Mouse (Mus musculus) embryo, embryonic 11 days (tissue): ENCODE results near the gene Nod2.
"Not testable (repeated sequence)": the region's sequence is repeated elsewhere in the genome, so short reads cannot be mapped to it uniquely, and the experiment has no call there.

Experiments
- DNase-seq: peaks from one replicate; pipeline ENCODE4 v3.0.0-alpha.2; 2015

The Nod2 gene

GRCm38 (mm10) chr8:88633343-88633765 lies 13.8 kb upstream of the Nod2 start:
- DNase-seq = no peak

- DNase-seq = no peak
Measured at GRCm38 (mm10) chr8:88635474-88636397, 11.4 kb upstream of the Nod2 start, which contains the start of gene Snx20. Snx20 (minus strand) TSS chr8:88636128.

DNA sequence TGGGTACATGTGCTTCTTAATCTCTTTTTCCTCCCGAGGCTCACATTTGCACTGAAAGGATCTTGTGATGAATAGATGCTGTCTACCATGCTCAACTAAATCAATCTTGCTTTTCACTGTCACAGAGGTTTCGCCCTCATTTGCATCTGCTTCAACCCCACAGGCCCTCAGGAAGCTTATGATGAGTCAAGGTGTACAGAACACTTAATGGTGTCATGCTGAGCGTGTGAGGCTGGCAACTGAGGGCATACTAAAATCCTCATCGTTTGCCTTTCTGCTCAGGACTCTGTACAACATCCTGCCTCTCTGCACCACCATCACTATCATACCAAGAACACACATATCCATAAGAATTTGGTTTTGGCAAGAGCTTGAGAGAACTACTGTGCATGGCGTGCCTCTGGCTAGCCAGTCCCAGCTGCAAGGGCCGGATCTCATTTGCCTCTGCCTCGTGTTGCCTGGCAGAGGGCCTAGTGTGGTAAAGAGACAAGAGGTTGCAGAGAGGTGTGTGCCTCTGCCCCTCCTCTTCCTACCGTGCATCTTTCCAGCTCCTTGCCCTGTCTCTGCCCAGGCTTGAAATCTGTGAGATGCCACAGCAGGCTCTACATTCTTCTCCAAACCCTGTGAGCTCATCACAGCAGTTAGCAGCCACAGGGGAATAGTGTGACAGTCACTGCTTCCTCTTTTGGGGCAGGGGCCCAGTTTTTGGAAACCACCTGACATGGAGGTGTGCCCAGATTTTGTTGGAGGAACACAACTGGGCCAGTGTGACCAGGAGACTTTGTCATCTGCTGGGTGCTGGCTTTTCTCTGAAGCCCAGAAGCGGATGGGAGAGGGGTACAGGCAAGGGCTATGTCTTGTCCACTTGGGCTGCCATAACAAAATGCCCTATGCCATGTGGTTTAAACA lies 9.8 kb upstream of the Nod2 start:
- no peak for DNase-seq

- no peak for DNase-seq
Measured at GRCm38 (mm10) chr8:88638908-88639307, 8.2 kb upstream of the Nod2 start.

DNA sequence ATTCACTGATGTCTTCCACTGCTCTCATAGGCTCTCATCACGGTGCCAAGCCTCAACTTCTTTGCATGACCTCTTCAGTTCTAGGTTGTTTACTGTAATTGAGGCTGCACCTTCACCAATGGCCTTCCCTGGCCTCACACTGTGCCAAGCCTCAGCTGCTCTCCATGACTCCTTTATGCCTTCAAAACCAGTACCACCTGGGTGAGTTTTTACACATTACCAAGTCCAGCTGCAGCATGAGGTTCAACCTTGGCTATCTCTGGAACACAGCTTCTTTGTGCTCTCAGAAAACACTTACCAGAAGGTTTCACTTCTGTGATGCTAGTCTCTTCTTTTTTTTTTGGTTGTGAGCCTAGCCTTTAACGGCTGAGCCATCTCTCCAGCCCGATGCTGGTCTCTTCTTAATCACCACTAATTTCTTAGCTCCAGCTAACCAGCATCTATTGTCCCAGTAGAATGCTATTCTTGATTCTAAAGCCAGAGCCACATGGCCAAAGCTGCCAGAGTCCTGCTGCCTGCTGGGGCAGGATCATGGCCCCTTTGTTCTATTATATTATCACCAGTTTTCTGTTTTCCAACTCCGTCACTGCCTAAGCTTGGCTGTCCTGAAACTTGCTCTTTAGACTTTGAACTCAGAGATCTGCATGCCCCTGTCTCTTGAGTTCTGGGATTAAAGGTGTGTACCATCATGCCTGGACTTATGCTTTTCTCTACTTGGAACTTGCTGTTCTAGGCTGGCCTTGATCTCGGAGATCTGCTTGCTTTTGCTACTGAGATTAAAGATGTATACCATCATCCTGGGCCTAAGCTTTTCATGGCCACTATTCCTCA lies 4.2 kb upstream of the Nod2 start:
- DNase-seq = no peak

DNA sequence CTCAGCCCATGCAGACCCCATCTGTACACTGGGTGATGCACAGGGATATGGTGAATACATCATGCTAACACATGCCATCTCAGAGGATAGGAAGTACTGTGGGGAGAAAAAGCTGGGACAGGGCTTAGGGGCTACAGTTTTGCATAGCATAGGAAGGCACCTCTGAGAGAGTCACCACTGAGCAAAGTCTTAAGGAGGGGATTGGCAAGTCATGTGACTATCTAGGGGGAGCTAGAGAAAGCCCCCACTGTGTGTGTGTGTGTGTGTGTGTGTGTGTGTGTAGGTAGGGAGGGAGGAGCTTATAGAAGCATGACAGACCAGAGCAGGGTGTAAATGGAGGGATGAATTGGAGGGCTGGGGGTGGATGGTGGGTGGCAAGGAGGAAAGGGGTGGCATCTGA lies 1.2 kb downstream of the Nod2 start:
- no peak for DNase-seq

- no peak for DNase-seq
Measured at GRCm38 (mm10) chr8:88650016-88650708, 3.0 kb downstream of the Nod2 start.

DNA sequence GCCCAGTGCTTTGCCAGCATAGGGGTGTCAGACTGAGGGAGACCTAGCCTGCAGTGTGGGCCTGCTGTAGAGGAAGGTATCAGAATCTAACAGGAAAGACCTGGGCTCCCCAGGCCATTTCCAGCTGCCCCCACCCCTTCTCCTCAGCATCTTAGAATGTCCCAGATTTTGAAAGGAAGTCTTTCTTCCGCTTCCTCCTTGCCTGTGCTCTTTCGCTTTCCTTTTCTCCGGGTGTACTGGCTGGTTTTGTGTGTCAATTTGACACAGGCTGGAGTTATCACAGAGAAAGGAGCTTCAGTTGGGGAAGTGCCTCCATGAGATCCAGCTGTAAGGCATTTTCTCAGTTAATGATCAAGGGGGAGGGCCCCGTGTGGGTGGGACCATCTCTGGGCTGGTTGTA lies 4.0 kb downstream of the Nod2 start:
- not testable (repeated sequence) for DNase-seq

DNA sequence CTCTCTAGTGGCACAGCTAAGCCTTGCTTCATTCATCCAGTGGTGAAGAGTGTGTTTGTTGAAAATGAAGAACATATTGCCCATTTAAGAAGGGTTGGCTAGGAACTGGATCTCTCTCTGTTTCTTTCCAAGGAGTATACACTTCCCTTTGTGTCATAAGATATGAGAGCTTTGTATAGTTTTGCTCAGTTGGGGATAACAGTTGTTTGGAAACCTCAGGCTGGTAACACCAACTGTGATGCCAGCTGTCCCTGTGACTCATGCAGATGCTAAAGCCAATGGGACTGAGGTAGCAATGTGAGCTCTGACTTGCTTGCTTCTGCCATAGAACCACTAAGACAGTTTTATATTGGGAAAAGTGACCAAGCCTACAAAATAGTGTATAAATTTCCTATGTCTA lies 8.2 kb downstream of the Nod2 start:
- DNase-seq = no peak

DNA sequence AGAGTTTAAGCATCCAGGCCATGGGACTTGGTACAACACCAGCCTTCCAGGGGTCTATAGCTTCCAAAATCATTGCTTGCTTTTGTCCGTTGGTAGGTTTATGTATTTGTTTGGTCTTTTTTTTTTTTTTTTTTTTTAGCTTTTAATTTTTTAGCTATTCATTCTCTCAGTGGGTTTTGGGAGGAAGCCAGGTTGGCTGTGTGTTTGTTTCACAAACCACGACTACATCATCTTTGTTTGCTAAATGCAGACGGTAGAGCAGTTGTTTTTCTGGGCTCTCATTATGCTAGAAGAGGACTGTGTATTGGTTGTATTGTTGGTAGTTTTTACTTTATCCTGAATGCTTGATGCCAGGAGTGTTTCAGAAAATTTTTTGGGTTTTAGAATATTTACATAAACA lies 12.8 kb downstream of the Nod2 start:
- no peak for DNase-seq

GRCm38 (mm10) chr8:88662401-88662821 lies 15.3 kb downstream of the Nod2 start:
- DNase-seq = no peak

DNA sequence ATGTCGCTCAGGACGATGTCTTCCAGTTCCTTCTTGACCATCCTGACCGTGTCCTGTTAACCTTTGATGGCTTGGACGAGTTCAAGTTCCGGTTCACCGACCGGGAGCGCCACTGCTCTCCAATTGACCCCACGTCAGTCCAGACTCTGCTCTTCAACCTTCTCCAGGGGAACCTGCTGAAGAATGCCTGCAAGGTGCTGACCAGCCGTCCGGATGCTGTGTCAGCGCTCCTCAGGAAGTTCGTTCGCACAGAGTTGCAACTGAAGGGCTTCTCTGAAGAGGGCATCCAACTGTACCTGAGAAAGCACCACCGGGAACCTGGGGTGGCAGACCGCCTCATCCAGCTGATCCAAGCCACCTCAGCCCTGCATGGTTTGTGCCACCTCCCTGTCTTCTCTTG lies 17.0 kb downstream of the Nod2 start:
- DNase-seq = no peak

DNA sequence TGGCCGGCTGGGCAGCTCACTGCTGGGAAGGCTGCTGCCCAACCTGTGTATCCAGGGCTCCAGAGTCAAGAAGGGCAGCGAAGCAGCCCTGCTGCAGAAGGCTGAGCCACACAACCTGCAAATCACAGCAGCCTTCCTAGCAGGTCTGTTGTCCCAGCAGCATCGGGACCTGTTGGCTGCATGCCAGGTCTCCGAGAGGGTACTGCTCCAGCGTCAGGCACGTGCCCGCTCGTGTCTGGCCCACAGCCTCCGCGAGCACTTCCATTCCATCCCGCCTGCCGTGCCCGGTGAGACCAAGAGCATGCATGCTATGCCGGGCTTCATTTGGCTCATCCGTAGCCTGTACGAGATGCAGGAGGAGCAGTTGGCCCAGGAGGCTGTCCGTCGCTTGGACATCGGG lies 17.8 kb downstream of the Nod2 start:
- DNase-seq = no peak

DNA sequence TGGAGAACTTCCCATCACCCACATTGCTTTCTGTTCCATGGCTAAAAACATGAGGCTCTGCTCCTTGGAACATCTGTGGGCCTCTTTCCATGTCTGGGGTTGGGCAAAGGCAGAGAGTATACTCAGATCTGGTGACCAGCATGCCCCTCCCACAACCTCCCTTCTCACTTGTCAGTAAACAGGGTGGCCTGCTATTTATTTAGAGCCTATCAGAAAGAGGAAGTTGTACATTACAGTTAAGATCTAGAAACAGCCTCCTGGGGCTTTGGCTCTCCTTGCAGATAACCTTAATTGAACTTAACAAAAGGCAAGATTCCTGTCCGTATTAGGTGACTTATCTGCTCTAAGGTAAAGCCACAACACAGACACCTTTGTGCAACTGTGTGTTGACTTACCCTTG lies 19.3 kb downstream of the Nod2 start:
- DNase-seq = no peak

- peak; percentile 7 for DNase-seq
Measured at GRCm38 (mm10) chr8:88668400-88669086, 21.4 kb downstream of the Nod2 start.

- DNase-seq = no peak
Measured at GRCm38 (mm10) chr8:88670782-88671181, 23.7 kb downstream of the Nod2 start.

GRCm38 (mm10) chr8:88671575-88671974 lies 24.5 kb downstream of the Nod2 start:
- DNase-seq = no peak

- DNase-seq = no peak
Measured at GRCm38 (mm10) chr8:88673859-88674258, 26.7 kb downstream of the Nod2 start.

- DNase-seq = no peak
Measured at GRCm38 (mm10) chr8:88675372-88676165, 28.5 kb downstream of the Nod2 start.

DNA sequence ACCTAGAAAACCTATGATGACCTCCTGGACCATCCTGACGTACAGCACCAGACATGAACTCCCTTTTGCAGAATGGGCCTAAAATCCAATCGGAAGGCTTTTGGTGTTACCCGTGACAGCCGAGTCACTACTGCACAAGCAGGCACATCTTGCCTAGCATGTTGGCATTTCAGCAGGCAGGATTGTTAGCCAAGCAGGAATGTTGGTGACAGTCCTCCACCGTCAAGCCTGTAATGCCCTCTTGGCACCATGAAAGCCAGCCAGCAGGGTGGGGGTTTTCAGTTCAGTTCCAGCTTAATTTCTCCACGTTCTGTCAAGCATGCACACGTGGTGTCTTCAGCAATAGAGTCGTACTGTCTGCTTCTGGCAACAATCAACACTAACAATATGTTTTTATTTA lies 30.0 kb downstream of the Nod2 start:
- DNase-seq = no peak

GRCm38 (mm10) chr8:88680566-88680965 lies 33.5 kb downstream of the Nod2 start:
- DNase-seq = no peak
